Mouse (Mus musculus) thymus, postnatal 14 days (tissue): ENCODE results near the gene D630039A03Rik.

Experiments used
- DNase-seq: peaks from one replicate; pipeline ENCODE4 v3.0.0; 2021

D630039A03Rik gene

GRCm38 (mm10) chr4:57886066-57886887 is 29.8 kb downstream of the D630039A03Rik start:
- peak; percentile 61 for DNase-seq

GRCm38 (mm10) chr4:57885186-57885585 is 30.9 kb downstream of the D630039A03Rik start:
- DNase-seq, result no peak

DNA sequence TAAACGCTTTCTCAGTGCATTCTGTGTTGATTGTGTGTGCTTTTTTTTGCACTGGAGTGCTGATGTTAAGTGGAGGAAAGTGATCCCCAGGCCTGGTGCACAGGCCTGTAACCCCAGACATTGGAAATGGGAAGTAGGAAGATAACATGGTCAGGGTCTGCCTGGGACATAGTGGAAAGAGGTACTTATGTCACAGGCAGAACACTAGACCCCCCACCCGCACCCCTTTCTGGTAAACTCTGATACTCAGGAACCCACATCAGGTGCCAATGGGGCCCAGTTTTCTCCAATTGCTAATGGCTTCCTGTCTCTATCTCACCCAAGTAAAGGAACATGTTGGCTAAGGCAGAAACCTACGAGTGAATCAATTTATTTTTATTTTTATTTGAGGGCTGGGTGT is 31.6 kb downstream of the D630039A03Rik start:
- no peak for DNase-seq

DNA sequence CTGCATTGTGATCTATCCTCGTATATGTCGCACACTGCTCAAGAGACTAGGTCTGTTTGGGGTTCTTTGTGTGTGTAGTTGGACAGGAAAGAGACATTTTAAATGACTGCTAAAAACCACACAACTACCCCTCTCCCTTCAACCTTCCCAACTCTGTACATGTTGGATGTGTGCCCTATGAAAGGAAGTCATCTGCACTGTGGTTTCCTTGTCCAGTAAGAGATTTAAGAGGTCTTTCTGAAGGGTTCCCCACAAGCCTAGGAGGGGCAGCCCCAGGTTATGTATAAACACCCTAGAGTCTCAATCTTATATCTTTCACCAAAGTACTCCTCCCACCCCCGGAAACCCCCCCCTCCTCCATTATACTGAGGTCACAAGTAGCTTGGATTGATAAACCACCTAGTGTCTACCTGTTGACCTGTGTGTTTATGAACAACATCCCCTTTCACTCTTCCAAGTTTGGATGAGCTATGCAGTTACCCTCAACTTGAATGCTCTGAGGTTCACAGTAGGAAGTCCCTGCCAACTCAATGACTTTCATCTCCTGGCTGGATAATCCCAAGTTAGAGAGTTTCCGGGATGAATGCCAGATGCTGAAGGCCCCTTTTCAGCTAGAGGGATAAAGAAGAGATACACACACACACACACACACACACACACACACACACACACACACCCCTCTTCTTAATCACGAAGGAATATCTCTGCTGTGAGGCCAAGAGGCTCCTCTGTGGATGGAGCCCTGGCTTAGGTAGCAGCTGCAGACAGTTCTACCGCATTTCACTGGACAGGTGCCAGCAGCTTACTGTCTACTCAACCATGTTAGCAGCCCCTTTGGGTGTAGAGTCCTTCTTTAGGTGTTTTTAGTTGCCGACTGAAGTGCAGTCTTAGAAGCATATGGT is 32.3 kb downstream of the D630039A03Rik start:
- DNase-seq, result no peak

- DNase-seq, result peak; percentile 86
Observed at GRCm38 (mm10) chr4:57879804-57880357, 36.2 kb downstream of the D630039A03Rik start.

GRCm38 (mm10) chr4:57879137-57879536 is 37.0 kb downstream of the D630039A03Rik start:
- no peak for DNase-seq

GRCm38 (mm10) chr4:57867454-57867853 is 48.6 kb downstream of the D630039A03Rik start:
- peak; percentile 63 for DNase-seq

- no peak for DNase-seq
Observed at GRCm38 (mm10) chr4:57866990-57867389, 49.1 kb downstream of the D630039A03Rik start.

GRCm38 (mm10) chr4:57866088-57866487 is 50.0 kb downstream of the D630039A03Rik start:
- no peak for DNase-seq

DNA sequence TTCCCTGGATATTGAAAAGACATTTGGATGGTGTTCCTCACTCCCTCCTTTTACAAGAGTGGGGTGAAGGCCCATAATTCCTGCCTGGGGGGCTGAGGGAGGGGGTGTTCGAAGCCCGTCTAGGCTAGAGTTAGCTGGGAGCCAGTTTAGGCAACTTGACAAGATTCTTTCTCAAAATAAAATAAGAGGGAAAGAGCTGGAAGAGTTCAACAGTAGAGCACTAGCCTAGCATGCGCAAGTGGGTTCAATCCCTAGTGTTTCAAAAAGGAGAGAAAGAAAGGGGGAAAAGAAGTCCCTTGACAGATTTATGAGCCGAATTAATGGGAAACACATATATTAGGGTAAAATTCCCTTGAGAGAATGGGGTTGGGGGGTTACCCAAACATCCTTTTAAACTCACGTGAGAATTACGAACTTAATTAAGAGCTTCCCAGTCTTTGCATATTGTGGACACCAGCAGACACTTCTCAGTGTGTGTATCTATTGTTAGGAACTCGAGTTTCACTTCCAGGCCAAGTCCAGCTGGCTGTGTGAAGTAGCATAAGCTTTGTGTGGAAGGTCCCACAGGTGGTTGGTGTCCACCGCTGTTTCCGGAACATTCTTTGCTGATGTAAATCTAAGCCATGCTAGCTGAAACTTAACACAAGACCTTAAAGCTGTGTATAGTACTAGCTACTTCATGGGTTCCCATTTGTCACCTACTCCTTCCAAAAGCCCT is 53.7 kb downstream of the D630039A03Rik start:
- DNase-seq, result no peak

GRCm38 (mm10) chr4:57861856-57862255 is 54.2 kb downstream of the D630039A03Rik start:
- no peak for DNase-seq

DNA sequence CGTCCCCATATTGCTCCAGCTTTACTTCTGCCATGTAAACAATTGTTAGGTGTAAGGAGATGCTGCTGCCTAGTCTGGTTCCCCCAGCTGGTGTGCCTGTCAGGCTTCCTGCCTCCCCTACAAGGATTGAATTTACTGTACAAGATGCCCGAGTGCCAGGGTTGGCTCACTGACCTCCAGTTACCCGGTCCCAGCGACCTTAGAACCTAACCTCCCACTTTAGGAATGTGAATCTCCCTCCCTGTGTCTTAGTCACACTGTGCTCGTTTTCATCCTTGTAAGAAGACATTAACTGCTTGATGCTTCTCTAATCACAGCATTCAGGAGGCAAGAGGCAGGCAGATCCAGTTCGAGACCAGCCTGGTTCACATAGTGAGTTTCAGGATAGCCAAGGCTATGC is 54.9 kb downstream of the D630039A03Rik start:
- no peak for DNase-seq

GRCm38 (mm10) chr4:57860204-57860611 is 55.9 kb downstream of the D630039A03Rik start:
- no peak for DNase-seq
